Mouse (Mus musculus) midbrain, embryonic 12.5 days (tissue): ENCODE measurements around the gene Mamstr. TPM values are rescaled to one million over a fixed set of nuclear protein-coding genes. Genes with fewer than 3 reads are reported as not detected.

ENCODE experiments used
- ATAC-seq: fragments of 200-750 bp; cut with Nextera tagmentation; 2 replicates; pipeline ENCODE4 v1.8.0; 2017; ENCODE audit warnings: low read depth, moderate TSS enrichment, moderate library complexity; ENCODE audit not compliant: low FRiP score
- H3K27ac ChIP-seq: fragments of 300-500 bp; sonication (generic); replicated peaks from 2 replicates; pipeline ENCODE4 v1.5.1; 2016; ENCODE audit warnings: mild to moderate bottlenecking
- H3K27me3 ChIP-seq: fragments of 300-500 bp; sonication (generic); 2 replicates; pipeline ENCODE4 v1.6.1; 2016; ENCODE audit warnings: mild to moderate bottlenecking
- H3K36me3 ChIP-seq: fragments of 300-500 bp; sonication (generic); 2 replicates; pipeline ENCODE4 v1.6.1; 2016
- H3K4me1 ChIP-seq: fragments of 300-500 bp; sonication (generic); 2 replicates; pipeline ENCODE4 v1.6.1; 2016
- H3K4me2 ChIP-seq: fragments of 300-500 bp; sonication (generic); replicated peaks from 2 replicates; pipeline ENCODE4 v1.6.1; 2016; ENCODE audit warnings: mild to moderate bottlenecking, moderate library complexity
- H3K4me3 ChIP-seq: fragments of 300-500 bp; sonication (generic); 2 replicates; pipeline ENCODE4 v1.5.1; 2016; ENCODE audit warnings: mild to moderate bottlenecking
- H3K9ac ChIP-seq: fragments of 300-500 bp; sonication (generic); replicated peaks from 2 replicates; pipeline ENCODE4 v1.6.1; 2016; ENCODE audit warnings: mild to moderate bottlenecking, moderate library complexity
- H3K9me3 ChIP-seq: fragments of 300-500 bp; sonication (generic); 2 replicates; pipeline ENCODE4 v1.6.1; 2016; ENCODE audit warnings: mild to moderate bottlenecking
- WGBS: fragments of 180-500 bp; shearing (Covaris S2); methylation state at CpG from one replicate; pipeline ENCODE4 v1.1.7; 2016; 5-methylcytosine and 5-hydroxymethylcytosine counted together
- polyA plus RNA-seq: library from polyadenylated mRNA; unstranded; fragments of >200 nt; fragmentation: Nextera tagmentation; extraction: Ambion mirVana; gene quantifications from 2 replicates; pipeline ENCODE4 v1.2.1, GENCODE M21; 2016

Mamstr gene
- polyA plus RNA-seq, 1 experiment from 2014 or later, result 2.7 TPM

DNA sequence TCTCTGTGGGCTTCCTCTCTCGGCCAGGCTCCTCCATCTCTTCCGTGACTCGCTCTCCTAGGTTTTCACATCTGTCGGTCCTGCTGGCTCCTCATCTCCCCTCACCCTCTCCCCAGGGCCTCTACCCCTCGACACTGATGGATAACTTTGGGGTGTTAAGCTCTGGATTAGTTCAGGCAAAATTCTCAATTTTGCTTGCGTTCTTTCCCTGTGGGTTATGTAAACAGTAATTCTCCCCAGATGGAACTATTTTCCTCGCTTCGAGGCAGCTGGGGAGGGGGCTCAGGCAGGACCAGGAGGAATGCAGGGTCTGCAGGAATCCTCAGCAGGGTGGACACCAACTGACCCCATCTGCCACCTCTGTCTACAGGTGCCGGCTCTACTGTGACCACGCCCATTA, 46.0 kb downstream of the Mamstr start:
- WGBS, result 61% methylated on average over 10 of the region's 10 CpGs
- Histone ChIP-seq H3K4me3 (no peak overlapping the region), H3K9ac (no peak overlapping the region), H3K9me3 (no peaks in the 10 kb centered on the region), H3K27me3 (peaks cover 24% of the 10 kb centered on the region), H3K36me3 (no peaks in the 10 kb centered on the region), H3K4me2 (no peak overlapping the region), H3K4me1 (peaks cover 5% of the 10 kb centered on the region; the same call in 1 of the 2 replicates), H3K27ac (no peak overlapping the region)
- ATAC-seq, result no peak

DNA sequence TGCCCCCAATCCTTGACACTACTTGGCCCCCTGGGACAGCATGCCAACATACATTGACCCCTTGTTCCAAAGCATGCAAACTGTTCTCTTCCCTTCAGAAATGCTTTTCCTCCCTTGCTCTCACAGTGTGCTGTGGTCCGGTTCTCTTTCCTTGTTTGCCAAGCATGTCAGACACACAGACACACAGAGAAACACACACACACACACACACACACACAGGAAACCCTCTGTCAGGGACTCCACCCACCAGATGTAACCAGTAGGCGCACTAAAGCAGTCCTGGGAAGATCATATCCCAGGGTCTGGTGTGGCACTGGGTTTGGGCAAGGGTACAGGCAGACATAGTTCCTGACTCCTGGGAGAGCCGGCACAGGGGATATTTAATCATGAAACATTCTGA, 47.1 kb downstream of the Mamstr start:
- H3K27ac ChIP-seq, result no peak overlapping the region
- no peak overlapping the region; the same call in 1 of the 2 replicates for H3K9ac ChIP-seq
- no peak overlapping the region for H3K4me3 ChIP-seq
- no peaks in the 10 kb centered on the region for H3K9me3 ChIP-seq
- H3K4me2 ChIP-seq, result no peak overlapping the region
- peaks cover 5% of the 10 kb centered on the region; the same call in 1 of the 2 replicates for H3K4me1 ChIP-seq
- no peaks in the 10 kb centered on the region for H3K36me3 ChIP-seq
- WGBS, result 84% methylated on average over 3 of the region's 3 CpGs
- no peak for ATAC-seq
- peaks cover 24% of the 10 kb centered on the region for H3K27me3 ChIP-seq

DNA sequence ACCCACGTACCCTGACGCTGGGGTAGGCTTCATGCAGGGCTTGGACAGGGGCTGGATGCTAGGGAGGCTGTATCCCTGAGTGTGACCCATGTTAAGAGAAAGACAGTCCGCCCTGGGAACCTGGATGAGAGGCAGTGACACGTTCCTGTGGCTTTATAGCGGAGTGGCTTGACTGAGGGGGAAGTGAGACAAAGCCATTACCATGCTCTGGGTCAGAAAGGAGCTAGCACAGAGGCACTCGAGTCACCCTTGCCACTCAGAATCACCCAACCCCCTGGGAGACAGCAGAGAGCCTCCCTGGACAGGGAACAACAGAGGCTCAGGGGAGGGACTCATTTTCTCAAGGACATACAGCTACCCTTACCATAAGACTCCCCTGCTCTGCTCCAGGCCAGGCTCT, 49.3 kb downstream of the Mamstr start:
- H3K4me1 ChIP-seq, result no peaks in the 10 kb centered on the region
- no peaks in the 10 kb centered on the region for H3K36me3 ChIP-seq
- no peaks in the 10 kb centered on the region for H3K9me3 ChIP-seq
- H3K27me3 ChIP-seq, result peaks cover 24% of the 10 kb centered on the region
- no peak overlapping the region for H3K9ac ChIP-seq
- no peak overlapping the region for H3K4me2 ChIP-seq
- no peak for ATAC-seq
- H3K27ac ChIP-seq, result no peak overlapping the region
- no peak overlapping the region for H3K4me3 ChIP-seq
- 69% methylated on average over 6 of the region's 6 CpGs for WGBS

DNA sequence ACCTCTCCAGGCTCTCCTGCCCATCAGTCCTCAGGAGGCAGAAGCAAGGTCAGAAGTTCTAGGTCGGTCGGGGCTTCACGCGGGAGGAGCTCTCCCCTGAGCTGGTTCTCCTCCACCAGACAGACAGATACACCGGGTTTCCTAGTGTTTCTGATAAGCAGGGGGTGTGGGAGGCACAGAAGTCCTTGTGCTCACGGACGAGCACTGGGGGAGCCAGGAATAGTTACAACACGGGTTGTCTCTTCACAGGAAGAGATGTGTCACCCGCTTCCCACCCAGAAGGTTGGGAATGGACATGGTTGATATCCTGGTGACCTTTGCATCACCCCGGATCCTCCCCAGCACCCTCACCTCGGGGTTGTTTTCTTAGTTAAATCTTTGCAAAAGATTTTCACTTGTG, 50.0 kb downstream of the Mamstr start:
- Histone ChIP-seq H3K27me3 (peaks cover 17% of the 10 kb centered on the region), H3K4me2 (no peak overlapping the region), H3K36me3 (no peaks in the 10 kb centered on the region), H3K4me3 (no peak overlapping the region), H3K9ac (no peak overlapping the region), H3K4me1 (no peaks in the 10 kb centered on the region), H3K27ac (no peak overlapping the region), H3K9me3 (no peaks in the 10 kb centered on the region)
- no peak for ATAC-seq
- 81% methylated on average over 11 of the region's 11 CpGs for WGBS

DNA sequence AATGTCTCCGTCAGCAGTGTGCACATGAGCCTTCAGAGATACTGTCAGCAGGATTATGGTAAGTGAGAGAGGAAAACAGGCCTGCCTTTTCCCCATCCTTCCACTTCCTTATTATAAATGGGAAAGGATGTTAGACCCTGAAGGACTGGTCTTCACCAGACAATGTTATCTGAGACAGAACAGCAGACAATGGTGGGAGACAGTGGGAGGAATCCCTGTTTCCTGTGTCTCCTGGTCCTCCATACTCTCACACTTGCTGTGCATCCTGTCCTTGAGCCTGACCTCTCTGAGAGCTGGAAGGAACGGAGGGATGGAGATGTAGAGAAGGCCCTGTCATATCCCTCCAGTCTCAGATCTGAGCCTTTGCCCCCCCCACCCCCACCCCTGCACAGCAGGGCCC, 52.6 kb downstream of the Mamstr start:
- 70% methylated on average over 2 of the region's 2 CpGs for WGBS
- Histone ChIP-seq H3K9me3 (no peaks in the 10 kb centered on the region), H3K36me3 (no peaks in the 10 kb centered on the region), H3K4me1 (no peaks in the 10 kb centered on the region), H3K4me3 (no peak overlapping the region), H3K9ac (no peak overlapping the region), H3K4me2 (no peak overlapping the region), H3K27ac (no peak overlapping the region), H3K27me3 (no peaks in the 10 kb centered on the region)
- ATAC-seq, result no peak

DNA sequence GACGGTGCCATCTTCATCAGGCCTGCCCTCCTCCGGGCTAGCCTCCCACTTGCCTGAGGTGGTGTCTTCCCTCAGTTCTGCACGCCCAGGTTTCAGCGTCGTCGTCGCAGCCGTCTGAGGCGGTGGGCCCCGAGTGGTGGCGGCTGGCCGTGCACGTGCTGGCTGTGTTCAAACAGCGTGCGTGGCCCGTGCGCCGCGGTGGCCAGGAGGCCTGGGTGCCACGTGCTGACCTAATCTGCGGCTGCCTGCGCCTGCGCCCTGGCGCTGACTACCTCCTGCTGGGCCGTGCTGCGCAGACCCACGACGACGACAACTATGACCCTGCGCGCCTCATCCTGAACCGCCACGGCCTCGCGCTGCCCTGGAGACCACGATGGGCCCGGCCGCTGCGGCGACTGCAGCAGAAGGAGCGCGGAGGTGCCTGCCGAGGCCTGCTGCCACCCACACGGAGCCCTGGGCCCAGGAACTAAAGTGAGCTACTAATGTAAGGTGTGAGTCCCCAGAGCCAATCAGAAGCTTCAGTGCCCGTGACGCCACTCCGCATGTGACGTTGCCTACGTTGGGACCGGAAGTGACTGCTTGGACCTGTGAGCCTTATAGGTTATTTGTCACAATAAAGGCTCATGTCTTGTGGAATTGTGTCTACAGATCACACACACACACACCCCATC, 54.3 kb downstream of the Mamstr start, which contains the start of gene Sec1:
TSS of gene Sec1 (minus strand) at position 482 of the 671 bp plus-strand sequence.
- Histone ChIP-seq H3K36me3 (no peaks in the 10 kb centered on the region), H3K9me3 (no peaks in the 10 kb centered on the region), H3K27me3 (peaks cover 12% of the 10 kb centered on the region), H3K27ac (no peak within 1 kb of the TSS), H3K4me3 (no peak within 1 kb of the TSS), H3K4me2 (no peak within 1 kb of the TSS), H3K4me1 (no peaks in the 10 kb centered on the region), H3K9ac (no peak within 1 kb of the TSS)
- no peak for ATAC-seq
- 90% methylated on average over 50 of the region's 50 CpGs for WGBS

DNA sequence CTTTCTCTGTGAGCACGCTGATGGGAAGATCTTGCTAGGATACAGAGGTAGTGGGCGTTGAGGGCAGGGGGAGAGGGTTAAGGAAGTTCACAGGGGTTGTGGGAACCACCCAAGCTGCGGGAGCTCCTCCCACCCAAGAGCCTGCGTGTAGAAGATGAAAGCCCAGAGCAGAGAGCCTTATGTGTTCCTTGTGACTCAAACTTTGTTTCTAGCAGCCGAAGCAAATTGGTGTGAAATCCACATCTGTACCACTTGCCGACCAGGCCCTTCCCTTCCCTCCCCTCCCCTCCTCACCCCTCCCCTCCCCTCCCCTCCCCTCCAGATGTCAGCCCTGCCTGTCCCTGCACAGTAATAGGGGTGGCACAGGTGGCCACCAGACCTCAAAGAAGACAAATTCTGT, 55.3 kb downstream of the Mamstr start:
- no peak overlapping the region for H3K4me3 ChIP-seq
- no peaks in the 10 kb centered on the region for H3K9me3 ChIP-seq
- H3K27me3 ChIP-seq, result peaks cover 22% of the 10 kb centered on the region
- no peak overlapping the region for H3K9ac ChIP-seq
- no peak overlapping the region for H3K4me2 ChIP-seq
- no peak overlapping the region for H3K27ac ChIP-seq
- 19% methylated on average over 6 of the region's 6 CpGs for WGBS
- H3K4me1 ChIP-seq, result peaks cover 8% of the 10 kb centered on the region
- no peaks in the 10 kb centered on the region for H3K36me3 ChIP-seq
- no peak; the same call in 1 of the 2 replicates for ATAC-seq

Other genes with a start within 250 kb of the Mamstr start
- gene Snrnp70, start 244.2 kb upstream of the Mamstr start, polyA plus RNA-seq, result 294 and 300 TPM in 2 replicates
- not detected in 2 replicates for gene Kcna7, start 234.3 kb upstream of the Mamstr start, polyA plus RNA-seq
- gene Ntf5, start 226.3 kb upstream of the Mamstr start, polyA plus RNA-seq, result 0.22 and 0.43 TPM in 2 replicates
- not detected in 2 replicates for gene Lhb, start 219.2 kb upstream of the Mamstr start, polyA plus RNA-seq
- 29.7 and 32.4 TPM in 2 replicates for gene Gys1, start 205.1 kb upstream of the Mamstr start, polyA plus RNA-seq
- gene Ruvbl2, start 201.9 kb upstream of the Mamstr start, polyA plus RNA-seq, result 140 and 153 TPM in 2 replicates
- gene Ftl1, start 180.1 kb upstream of the Mamstr start, polyA plus RNA-seq, result 5,715 and 6,077 TPM in 2 replicates
- gene Bax, start 173.1 kb upstream of the Mamstr start, polyA plus RNA-seq, result 241 and 250 TPM in 2 replicates
- gene Tulp2, start 158.1 kb upstream of the Mamstr start, polyA plus RNA-seq, result 0.22 TPM in 2 replicates
- gene Gm45808, start 153.2 kb upstream of the Mamstr start, polyA plus RNA-seq, result not detected in 2 replicates
- gene Dhdh, start 151.2 kb upstream of the Mamstr start, polyA plus RNA-seq, result 3.2 and 3.6 TPM in 2 replicates
- gene Nucb1, start 129.6 kb upstream of the Mamstr start, polyA plus RNA-seq, result 102 and 106 TPM in 2 replicates
- gene Ppp1r15a, start 113.7 kb upstream of the Mamstr start, polyA plus RNA-seq, result 15.4 and 18.5 TPM in 2 replicates
- gene Plekha4, start 113.6 kb upstream of the Mamstr start, polyA plus RNA-seq, result 0.70 and 0.96 TPM in 2 replicates
- gene Hsd17b14, start 85.1 kb upstream of the Mamstr start, polyA plus RNA-seq, result 0.78 TPM in 1 of 2 replicates, not detected in the other
- gene Bcat2, start 69.8 kb upstream of the Mamstr start, polyA plus RNA-seq, result 23.2 and 23.8 TPM in 2 replicates
- gene Fgf21, start 24.5 kb upstream of the Mamstr start, polyA plus RNA-seq, result not detected in 2 replicates
- gene Fut1, start 22.7 kb upstream of the Mamstr start, polyA plus RNA-seq, result not detected in 2 replicates
- 0.18 and 0.31 TPM in 2 replicates for gene Izumo1, start 18.2 kb upstream of the Mamstr start, polyA plus RNA-seq
- 10.7 and 11.6 TPM in 2 replicates for gene Rasip1, start 12.5 kb upstream of the Mamstr start, polyA plus RNA-seq
- gene Fut2, start 26.4 kb downstream of the Mamstr start, polyA plus RNA-seq, result 0.10 and 0.33 TPM in 2 replicates
- gene Ntn5, start 44.0 kb downstream of the Mamstr start, polyA plus RNA-seq, result 0.31 TPM in 1 of 2 replicates, not detected in the other
- 0.79 and 0.80 TPM in 2 replicates for gene Sec1, start 54.4 kb downstream of the Mamstr start, polyA plus RNA-seq
- gene Car11, start 59.9 kb downstream of the Mamstr start, polyA plus RNA-seq, result 17.0 and 18.8 TPM in 2 replicates
- gene Dbp, start 65.1 kb downstream of the Mamstr start, polyA plus RNA-seq, result 4.5 and 4.6 TPM in 2 replicates
- gene Rpl18, start 75.5 kb downstream of the Mamstr start, polyA plus RNA-seq, result 688 and 721 TPM in 2 replicates
- gene Sphk2, start 78.0 kb downstream of the Mamstr start, polyA plus RNA-seq, result 24.0 and 25.8 TPM in 2 replicates
- gene Fam83e, start 81.2 kb downstream of the Mamstr start, polyA plus RNA-seq, result 1.3 and 1.6 TPM in 2 replicates
- gene Spaca4, start 85.8 kb downstream of the Mamstr start, polyA plus RNA-seq, result not detected in 2 replicates
- gene Lmtk3, start 143.8 kb downstream of the Mamstr start, polyA plus RNA-seq, result 10.6 and 11.1 TPM in 2 replicates
- gene Sult2b1, start 144.7 kb downstream of the Mamstr start, polyA plus RNA-seq, result 1.5 and 2.2 TPM in 2 replicates
- gene Cyth2, start 174.6 kb downstream of the Mamstr start, polyA plus RNA-seq, result 288 and 293 TPM in 2 replicates
- 0.46 and 1.1 TPM in 2 replicates for gene Kcnj14, start 184.8 kb downstream of the Mamstr start, polyA plus RNA-seq
- gene Grwd1, start 191.0 kb downstream of the Mamstr start, polyA plus RNA-seq, result 50.1 and 50.2 TPM in 2 replicates
- 40.6 and 54.6 TPM in 2 replicates for gene Kdelr1, start 232.8 kb downstream of the Mamstr start, polyA plus RNA-seq
- gene Grin2d, start 238.4 kb downstream of the Mamstr start, polyA plus RNA-seq, result 0.60 and 1.0 TPM in 2 replicates